Mouse (Mus musculus) brain, embryonic 14.5 days (tissue): ENCODE measurements around the gene Erbb4.

ENCODE experiments used
- CTCF ChIP-seq: fragments of 200-500 bp; IDR thresholded peaks from 2 replicates; pipeline ENCODE4 v1.5.1; 2012; ENCODE audit warnings: inconsistent platforms, mild to moderate bottlenecking, moderate library complexity, borderline replicate concordance; ENCODE audit not compliant: insufficient read depth, insufficient read length; ENCODE audit errors: extremely low read depth
- POLR2A ChIP-seq: fragments of 200-500 bp; IDR thresholded peaks from 2 replicates; pipeline ENCODE4 v1.6.1; 2012; ENCODE audit warnings: mild to moderate bottlenecking, inconsistent platforms, borderline replicate concordance; ENCODE audit not compliant: poor library complexity, insufficient read depth, insufficient read length, severe bottlenecking; ENCODE audit errors: extremely low read depth

- TF ChIP-seq CTCF (no peak), POLR2A (no peak)
These were observed 656.6 kb downstream of the Erbb4 start for GRCm38 (mm10) chr1:68451274-68451673.
